Mouse (Mus musculus): Measurements from ENCODE around the gene Samd14. TPM values are rescaled to one million over a fixed set of nuclear protein-coding genes. Genes with fewer than 3 reads are reported as not detected.
"Not testable (repeated sequence)": the region's sequence is repeated elsewhere in the genome, so short reads cannot be mapped to it uniquely, and the experiment has no call there.

Samd14 gene
- polyA plus RNA-seq, 1 experiment from 2014 or later, result 19.8 TPM

DNA sequence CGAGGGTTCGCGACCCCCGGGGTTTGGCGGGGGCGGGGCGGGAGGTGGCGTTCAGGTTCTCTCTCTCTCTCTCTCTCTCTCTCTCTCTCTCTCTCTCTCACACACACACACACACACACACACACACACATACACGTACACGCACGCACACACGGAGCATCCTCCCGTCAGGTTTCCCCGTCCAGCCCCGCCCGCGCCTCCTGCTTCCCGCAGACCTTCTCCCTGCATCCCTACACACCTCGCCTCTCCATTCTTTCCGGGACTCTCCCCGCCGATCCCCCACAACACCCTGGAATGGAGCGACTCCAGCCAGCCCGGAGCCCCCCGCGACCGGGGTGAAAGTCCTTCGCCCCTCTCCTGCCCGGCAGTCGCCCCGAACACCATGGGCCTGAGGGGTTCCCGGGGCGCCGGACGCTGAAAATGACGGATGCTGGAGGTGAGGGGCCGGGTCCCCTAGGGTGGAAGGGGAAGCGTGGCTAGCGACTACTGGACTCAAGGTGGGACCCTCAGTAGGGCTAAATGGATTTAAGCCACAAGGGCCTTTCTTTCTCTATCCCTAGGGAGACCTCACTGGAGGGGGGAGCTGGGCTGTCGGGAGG, 561 bp downstream of the Samd14 start:
- peak overlapping the region; percentile 60 for H3K9ac ChIP-seq
- H3K27ac ChIP-seq, result peak overlapping the region; percentile 92
- peaks cover 40% of the 10 kb centered on the region; the same call in 1 of the 2 replicates for H3K4me1 ChIP-seq
- peaks cover 3% of the 10 kb centered on the region; the same call in 1 of the 2 replicates for H3K36me3 ChIP-seq
- whole genome bisulfite sequencing, result under 1% methylated on average over 34 of the region's 40 CpGs
- peak overlapping the region; percentile 83 for H3K4me2 ChIP-seq
- H3K9me3 ChIP-seq, result no peaks in the 10 kb centered on the region
- ATAC-seq (ENCODE audit: insufficient read depth, low FRiP score, low read depth), result no peak
- H3K27me3 ChIP-seq (replicated peaks), result no peaks in the 10 kb centered on the region
- H3K4me3 ChIP-seq (replicated peaks), result peak overlapping the region; percentile 71

DNA sequence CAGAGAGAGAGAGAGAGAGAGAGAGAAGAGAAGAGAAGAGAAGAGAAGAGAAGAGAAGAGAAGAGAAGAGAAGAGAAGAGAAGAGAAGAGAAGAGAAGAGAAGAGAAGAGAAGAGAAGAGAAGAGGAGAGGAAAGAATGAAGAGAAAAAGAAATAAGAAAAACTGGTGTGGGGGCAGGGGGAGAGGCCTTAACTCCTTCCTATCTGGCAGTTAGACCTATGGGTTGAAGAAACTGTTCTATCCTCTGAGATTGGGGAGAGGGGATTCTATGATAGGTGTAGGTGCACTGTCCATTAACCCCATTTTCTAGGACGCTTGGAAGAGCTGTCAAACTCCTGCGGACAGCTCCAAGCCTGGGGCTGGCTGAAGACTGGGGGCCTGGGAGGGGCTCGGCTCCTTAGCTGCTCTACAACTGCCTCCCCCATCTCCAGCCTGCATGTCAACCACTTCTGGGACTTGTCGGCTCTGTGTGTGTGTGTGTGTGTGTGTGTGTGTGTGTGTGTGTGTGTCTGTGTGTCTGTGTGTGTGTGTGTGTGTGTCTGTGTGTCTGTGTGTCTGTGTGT, 1.2 kb downstream of the Samd14 start:
- WGBS, result 12% methylated on average over 4 of the region's 4 CpGs
- not testable (repeated sequence) for H3K27me3 ChIP-seq (replicated peaks); H3K36me3 ChIP-seq; H3K9me3 ChIP-seq; H3K27ac ChIP-seq; ATAC-seq (ENCODE audit: insufficient read depth, low FRiP score, low read depth)
- Histone ChIP-seq H3K4me1 (peaks cover 37% of the 10 kb centered on the region), H3K4me2 (peak overlapping the region; percentile 83), H3K9ac (peak overlapping the region; percentile 29; the same call in 1 of the 2 replicates), H3K4me3 (replicated peaks) (peak overlapping the region; percentile 71)

DNA sequence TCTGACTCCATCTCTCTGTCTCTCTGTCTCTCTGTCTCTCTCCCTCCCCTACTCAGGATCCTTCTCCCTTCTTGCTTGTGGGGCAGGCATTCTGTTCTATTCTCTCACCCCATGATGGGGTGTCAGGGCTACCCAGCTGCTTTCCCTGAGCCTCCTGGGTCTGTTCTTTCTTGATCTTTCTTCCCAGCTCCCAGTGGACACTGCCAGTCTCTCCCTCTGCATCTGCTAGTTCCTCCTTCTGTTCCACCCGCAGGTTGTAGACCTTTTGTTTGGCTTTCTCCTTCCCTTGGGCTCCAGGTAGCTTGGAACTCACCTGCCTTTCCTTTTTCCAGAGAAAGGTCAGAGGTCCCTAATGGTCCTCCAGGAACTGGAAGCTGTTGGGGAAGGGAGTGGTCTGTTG, 1.7 kb downstream of the Samd14 start:
- H3K4me1 ChIP-seq, result peaks cover 40% of the 10 kb centered on the region
- no peaks in the 10 kb centered on the region for H3K9me3 ChIP-seq
- no peak for ATAC-seq (ENCODE audit: insufficient read depth, low FRiP score, low read depth)
- H3K27me3 ChIP-seq (replicated peaks), result no peaks in the 10 kb centered on the region
- peak overlapping the region; percentile 83 for H3K4me2 ChIP-seq
- H3K36me3 ChIP-seq, result no peaks in the 10 kb centered on the region
- 23% methylated on average over 1 of the region's 1 CpGs for WGBS
- H3K4me3 ChIP-seq (replicated peaks), result peak overlapping the region; percentile 71
- H3K27ac ChIP-seq, result peak overlapping the region; percentile 9; the same call in 1 of the 2 replicates
- no peak overlapping the region for H3K9ac ChIP-seq

DNA sequence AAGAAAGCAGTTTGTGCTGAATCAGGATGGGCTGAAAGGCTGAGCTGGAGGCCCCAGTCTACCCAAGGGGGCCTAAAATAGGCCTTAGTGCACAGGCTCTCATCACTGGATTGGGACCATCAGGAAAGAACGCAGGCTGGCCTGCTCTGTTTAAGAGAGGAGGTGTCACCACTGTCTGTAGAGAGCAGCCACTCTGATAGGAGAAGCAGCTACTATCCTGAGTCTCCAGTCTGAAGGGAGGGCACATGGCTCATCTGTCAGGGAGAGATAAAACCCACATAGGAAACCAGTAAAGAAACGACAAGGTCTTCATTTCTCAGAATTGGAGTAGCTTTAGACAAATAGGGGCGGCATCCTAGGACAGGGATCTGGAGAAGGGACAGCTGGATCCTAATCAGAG, 2.4 kb downstream of the Samd14 start:
- 39% methylated on average over 3 of the region's 3 CpGs for WGBS
- Histone ChIP-seq H3K4me3 (replicated peaks) (peak overlapping the region; percentile 71; the same call in 1 of the 2 replicates), H3K27ac (peak overlapping the region; percentile 9; the same call in 1 of the 2 replicates)

DNA sequence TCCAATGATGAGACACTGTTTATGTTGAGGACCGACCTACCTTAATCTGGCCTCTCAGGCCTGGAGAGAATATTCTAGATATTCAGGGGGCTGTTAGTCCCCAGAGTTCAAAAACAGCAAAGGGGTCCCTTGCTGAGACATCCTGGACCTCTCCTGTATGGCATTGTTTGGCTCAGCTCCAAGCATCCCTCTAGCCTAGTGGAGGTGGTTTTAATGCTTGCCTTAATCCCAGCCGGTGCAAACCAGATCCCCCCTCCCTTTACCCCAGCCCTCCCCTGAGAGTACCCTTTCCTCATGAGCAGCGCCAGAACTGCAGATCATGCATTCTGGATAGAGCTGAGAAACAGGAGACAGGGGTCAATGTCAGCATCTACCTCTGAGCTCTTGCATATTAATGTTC, 2.8 kb downstream of the Samd14 start:
- Histone ChIP-seq H3K4me2 (0 out of 2 replicates have a peak overlapping the region, but pooled peaks have one; percentile 83), H3K27ac (no peak overlapping the region)
- 29% methylated on average over 3 of the region's 3 CpGs for WGBS

More for the DNA sequence above, 2.4 kb downstream of the Samd14 start:
- no peaks in the 10 kb centered on the region for H3K36me3 ChIP-seq
- ATAC-seq (ENCODE audit: insufficient read depth, low FRiP score, low read depth), result peak; percentile 88
- H3K27me3 ChIP-seq (replicated peaks), result no peaks in the 10 kb centered on the region
- H3K4me1 ChIP-seq, result peaks cover 36% of the 10 kb centered on the region
- H3K9me3 ChIP-seq, result no peaks in the 10 kb centered on the region
- peak overlapping the region; percentile 83 for H3K4me2 ChIP-seq
- no peak overlapping the region for H3K9ac ChIP-seq

DNA sequence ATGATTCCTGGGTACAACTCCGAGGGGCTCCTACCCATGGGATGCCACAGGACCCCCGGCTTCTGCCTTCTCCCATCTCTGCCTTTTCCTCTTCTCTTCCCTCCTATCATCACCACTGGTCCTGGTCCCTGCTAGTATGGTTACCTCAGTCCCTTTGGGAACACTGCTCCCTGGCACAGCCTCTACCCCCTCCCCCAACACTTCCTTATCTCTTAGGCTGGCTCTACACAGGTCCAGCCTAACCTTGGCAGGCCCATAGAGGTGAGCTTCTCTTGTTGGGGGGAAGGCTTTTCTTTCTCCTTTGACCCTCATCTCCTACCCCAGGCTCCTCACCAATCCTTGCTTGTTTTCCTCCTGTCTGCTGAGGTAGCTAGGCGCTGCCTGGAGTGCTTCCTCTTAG, 5.8 kb downstream of the Samd14 start:
- Histone ChIP-seq H3K4me2 (no peak overlapping the region), H3K36me3 (0 out of 2 replicates have a peak, but pooled peaks cover 2% of the 10 kb centered on the region), H3K27me3 (replicated peaks) (no peaks in the 10 kb centered on the region), H3K4me3 (replicated peaks) (no peak overlapping the region), H3K4me1 (peaks cover 20% of the 10 kb centered on the region; the same call in 1 of the 2 replicates), H3K27ac (no peak overlapping the region), H3K9ac (no peak overlapping the region), H3K9me3 (no peaks in the 10 kb centered on the region)
- ATAC-seq (ENCODE audit: insufficient read depth, low FRiP score, low read depth), result no peak
- WGBS, result 67% methylated on average over 3 of the region's 3 CpGs

More for the DNA sequence above, 2.8 kb downstream of the Samd14 start:
- Histone ChIP-seq H3K27me3 (replicated peaks) (no peaks in the 10 kb centered on the region), H3K36me3 (no peaks in the 10 kb centered on the region), H3K4me1 (peaks cover 31% of the 10 kb centered on the region), H3K9ac (no peak overlapping the region), H3K9me3 (no peaks in the 10 kb centered on the region), H3K4me3 (replicated peaks) (peak overlapping the region; percentile 71; the same call in 1 of the 2 replicates)
- ATAC-seq (ENCODE audit: insufficient read depth, low FRiP score, low read depth), result no peak

DNA sequence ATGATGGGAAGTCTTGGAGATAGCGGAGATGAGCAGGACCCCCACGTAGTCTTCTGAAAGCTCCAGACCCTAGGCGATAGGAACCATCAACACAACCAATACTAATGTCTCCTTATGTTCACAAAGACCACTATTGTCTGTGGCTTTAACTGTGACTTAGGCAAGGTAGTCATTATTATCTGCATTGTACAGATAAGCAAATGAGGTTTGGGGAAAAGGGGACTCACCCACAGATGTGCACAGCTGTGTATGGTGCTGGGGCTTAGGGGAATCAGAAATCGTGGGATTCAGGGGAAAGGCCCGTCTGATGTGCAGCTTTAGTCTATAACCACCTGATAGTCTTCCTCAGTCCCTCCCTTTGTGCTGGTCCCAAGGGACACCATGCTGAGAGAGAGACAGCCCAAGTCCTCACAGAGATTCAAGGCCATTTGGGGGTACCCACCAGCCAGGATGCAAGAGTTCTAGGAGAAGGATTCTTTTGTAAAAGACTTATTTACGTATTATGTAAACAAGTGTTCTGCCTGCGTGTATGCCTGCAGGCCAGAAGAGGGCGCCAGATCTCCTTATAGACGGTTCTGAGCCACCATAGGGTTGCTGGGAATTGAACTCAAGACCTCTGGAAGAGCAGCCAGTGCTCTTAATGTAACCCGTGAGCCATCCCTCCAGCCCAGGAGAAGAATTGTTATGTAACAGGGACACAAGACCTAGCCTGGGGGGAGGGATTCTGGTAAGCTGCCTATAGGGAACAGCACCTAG, 12.7 kb downstream of the Samd14 start:
- ATAC-seq (ENCODE audit: insufficient read depth, low FRiP score, low read depth), result no peak
- 79% methylated on average over 10 of the region's 10 CpGs for WGBS
- H3K27me3 ChIP-seq (replicated peaks), result no peaks in the 10 kb centered on the region
- no peak overlapping the region for H3K27ac ChIP-seq
- peaks cover 30% of the 10 kb centered on the region for H3K36me3 ChIP-seq
- no peak overlapping the region for H3K4me3 ChIP-seq (replicated peaks)
- peaks cover 3% of the 10 kb centered on the region; the same call in 1 of the 2 replicates for H3K4me1 ChIP-seq
- H3K9me3 ChIP-seq, result no peaks in the 10 kb centered on the region
- H3K9ac ChIP-seq, result no peak overlapping the region
- H3K4me2 ChIP-seq, result no peak overlapping the region

DNA sequence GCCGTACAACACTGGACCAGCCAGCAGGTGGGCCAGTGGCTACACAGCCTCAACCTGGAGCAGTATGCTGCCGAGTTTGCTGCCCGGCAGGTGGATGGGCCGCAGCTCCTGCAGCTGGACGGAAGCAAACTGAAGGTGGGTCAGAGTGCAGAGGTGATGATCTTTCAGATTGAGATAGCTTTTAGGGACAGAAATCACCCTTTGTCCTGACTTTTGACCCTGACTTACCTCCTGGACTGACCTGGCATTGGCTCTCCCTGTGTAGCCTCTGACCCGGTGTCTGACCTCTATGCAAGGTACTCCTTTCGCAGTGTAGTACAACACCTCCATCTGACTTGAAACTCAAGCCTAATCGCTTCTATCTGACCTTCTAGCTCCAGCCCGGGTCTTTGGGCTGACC, 13.8 kb downstream of the Samd14 start:
- WGBS, result 92% methylated on average over 9 of the region's 9 CpGs
- Histone ChIP-seq H3K27me3 (replicated peaks) (no peaks in the 10 kb centered on the region), H3K36me3 (peaks cover 30% of the 10 kb centered on the region), H3K9me3 (no peaks in the 10 kb centered on the region), H3K4me1 (peaks cover 3% of the 10 kb centered on the region; the same call in 1 of the 2 replicates), H3K27ac (no peak overlapping the region), H3K9ac (no peak overlapping the region), H3K4me3 (replicated peaks) (no peak overlapping the region), H3K4me2 (no peak overlapping the region)
- no peak for ATAC-seq (ENCODE audit: insufficient read depth, low FRiP score, low read depth)

DNA sequence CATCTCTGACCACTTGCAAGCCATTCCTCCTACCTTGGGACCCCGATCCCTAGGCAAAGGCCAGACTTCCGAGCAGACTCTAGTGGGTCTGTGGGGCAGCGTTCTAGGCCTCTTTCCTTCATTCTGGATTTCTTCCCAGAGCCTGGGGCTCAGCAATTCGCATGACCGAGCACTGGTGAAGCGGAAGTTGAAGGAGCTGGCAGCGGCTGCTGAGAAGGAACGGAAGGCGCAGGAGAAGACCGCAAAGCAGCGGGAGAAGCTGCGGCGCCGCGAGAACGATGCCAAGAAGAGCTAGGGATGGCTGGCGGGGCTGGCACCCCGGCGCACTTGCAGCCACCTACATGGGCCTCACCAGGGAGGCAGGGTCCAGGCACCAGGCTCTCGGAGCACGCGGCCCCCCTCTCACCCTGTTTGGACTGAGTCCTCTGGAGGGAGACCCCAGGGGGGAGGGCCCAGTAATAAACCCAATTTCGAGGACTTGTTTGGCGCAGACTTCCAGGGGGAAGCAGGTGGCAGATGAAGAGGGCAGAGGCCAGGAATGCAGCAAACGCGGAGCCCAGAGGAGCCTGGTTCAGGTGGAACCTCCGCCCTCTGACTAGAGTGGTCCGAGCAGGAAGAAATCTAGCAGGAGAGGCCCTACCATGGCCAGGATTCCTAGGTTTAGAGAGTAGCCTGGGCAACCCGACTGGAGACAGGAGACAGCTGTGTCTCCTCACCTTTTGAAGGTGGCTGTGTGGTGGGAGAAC, 14.9 kb downstream of the Samd14 start:
- no peak for ATAC-seq (ENCODE audit: insufficient read depth, low FRiP score, low read depth)
- Histone ChIP-seq H3K4me1 (peaks cover 3% of the 10 kb centered on the region; the same call in 1 of the 2 replicates), H3K4me3 (replicated peaks) (no peak overlapping the region), H3K27ac (no peak overlapping the region), H3K36me3 (peaks cover 30% of the 10 kb centered on the region), H3K9me3 (no peaks in the 10 kb centered on the region), H3K27me3 (replicated peaks) (no peaks in the 10 kb centered on the region), H3K4me2 (no peak overlapping the region), H3K9ac (no peak overlapping the region)
- WGBS, result 67% methylated on average over 29 of the region's 29 CpGs

DNA sequence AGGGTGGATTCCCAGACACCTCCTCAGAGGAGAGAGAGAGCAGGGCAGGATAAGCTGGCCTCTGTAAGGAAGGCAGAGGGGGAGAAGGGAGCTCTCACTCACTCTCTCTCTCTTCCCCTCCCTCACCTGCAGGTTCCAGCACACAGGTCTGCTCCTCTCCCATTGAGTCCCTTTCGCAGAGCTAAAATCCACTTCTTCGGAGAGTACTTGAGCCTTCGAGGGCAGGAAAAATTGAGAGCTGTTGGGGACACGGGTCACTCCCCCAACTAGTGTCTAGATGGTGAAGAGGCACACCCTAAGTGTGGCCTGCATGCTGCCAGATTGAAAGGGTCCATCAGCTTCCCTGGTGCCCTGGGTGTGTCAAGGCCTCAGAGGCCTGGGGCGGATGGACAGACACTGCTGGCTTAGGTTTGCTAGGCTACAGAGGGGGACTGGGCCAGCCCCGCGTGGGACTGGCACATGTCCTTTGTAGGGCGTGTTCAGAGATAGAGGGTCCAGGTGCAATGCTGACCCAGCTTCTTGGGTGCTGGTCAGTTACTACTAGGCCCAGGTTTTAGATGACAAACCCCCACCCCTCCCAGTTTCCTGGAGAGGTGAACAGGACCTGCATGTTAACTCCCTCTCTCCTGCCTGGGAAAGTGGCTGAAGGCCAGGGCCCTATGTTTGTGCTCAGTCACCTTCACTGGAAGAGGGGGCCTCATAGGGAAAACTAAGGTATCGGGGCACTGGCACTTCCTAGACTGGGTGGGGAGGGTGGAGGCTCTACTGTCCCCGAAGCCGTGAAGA, 15.7 kb downstream of the Samd14 start:
- Histone ChIP-seq H3K27ac (no peak overlapping the region), H3K36me3 (peaks cover 28% of the 10 kb centered on the region), H3K9ac (no peak overlapping the region), H3K4me3 (replicated peaks) (no peak overlapping the region), H3K27me3 (replicated peaks) (no peaks in the 10 kb centered on the region), H3K4me2 (no peak overlapping the region), H3K4me1 (peaks cover 3% of the 10 kb centered on the region; the same call in 1 of the 2 replicates), H3K9me3 (no peaks in the 10 kb centered on the region)
- no peak for ATAC-seq (ENCODE audit: insufficient read depth, low FRiP score, low read depth)
- WGBS, result 72% methylated on average over 11 of the region's 11 CpGs

DNA sequence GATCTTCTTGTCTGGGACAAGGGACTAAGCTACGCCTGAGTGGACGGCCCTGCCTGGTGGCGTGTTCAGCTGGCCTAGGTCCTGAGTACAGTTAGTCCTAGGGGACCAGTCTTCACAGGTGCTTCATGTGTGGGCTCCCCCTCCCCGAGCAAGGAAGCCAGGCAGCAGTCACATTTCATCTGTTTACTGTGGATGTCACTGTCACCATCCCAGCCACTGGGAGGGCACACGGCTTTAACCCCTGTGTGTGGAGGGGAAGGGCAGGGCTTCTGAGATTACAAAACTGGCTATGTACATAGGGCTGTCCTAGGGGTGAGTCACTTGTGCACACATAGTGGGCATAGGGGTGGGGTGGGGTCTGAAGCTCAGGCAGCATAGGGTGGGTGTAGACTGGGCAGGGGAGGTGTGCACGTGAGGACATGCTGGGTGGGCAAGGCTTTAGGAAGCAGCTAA, 16.4 kb downstream of the Samd14 start:
- H3K9ac ChIP-seq, result no peak overlapping the region
- H3K9me3 ChIP-seq, result no peaks in the 10 kb centered on the region
- H3K4me2 ChIP-seq, result no peak overlapping the region
- peak; percentile 70 for ATAC-seq (ENCODE audit: insufficient read depth, low FRiP score, low read depth)
- H3K27ac ChIP-seq, result peak overlapping the region; percentile 35; the same call in 1 of the 2 replicates
- no peak overlapping the region for H3K4me3 ChIP-seq (replicated peaks)
- H3K27me3 ChIP-seq (replicated peaks), result no peaks in the 10 kb centered on the region
- H3K4me1 ChIP-seq, result peaks cover 3% of the 10 kb centered on the region; the same call in 1 of the 2 replicates
- WGBS, result 56% methylated on average over 6 of the region's 6 CpGs
- peaks cover 25% of the 10 kb centered on the region for H3K36me3 ChIP-seq

Data from stomach, embryonic 15.5 days (tissue).